Mouse (Mus musculus) v-Abl transformed pro-B cells (cell line): Measurements from ENCODE around the gene Rab4b.

Source experiments
- in situ Hi-C, 2 experiments: fragments of 400-800 bp; cut with MboI; formaldehyde crosslinking; loops; one replicate each; pipeline ENCODE4 v1.15.1; 2025; ENCODE audit not compliant: unreplicated experiment in 2 of 2

Rab4b gene

DNA sequence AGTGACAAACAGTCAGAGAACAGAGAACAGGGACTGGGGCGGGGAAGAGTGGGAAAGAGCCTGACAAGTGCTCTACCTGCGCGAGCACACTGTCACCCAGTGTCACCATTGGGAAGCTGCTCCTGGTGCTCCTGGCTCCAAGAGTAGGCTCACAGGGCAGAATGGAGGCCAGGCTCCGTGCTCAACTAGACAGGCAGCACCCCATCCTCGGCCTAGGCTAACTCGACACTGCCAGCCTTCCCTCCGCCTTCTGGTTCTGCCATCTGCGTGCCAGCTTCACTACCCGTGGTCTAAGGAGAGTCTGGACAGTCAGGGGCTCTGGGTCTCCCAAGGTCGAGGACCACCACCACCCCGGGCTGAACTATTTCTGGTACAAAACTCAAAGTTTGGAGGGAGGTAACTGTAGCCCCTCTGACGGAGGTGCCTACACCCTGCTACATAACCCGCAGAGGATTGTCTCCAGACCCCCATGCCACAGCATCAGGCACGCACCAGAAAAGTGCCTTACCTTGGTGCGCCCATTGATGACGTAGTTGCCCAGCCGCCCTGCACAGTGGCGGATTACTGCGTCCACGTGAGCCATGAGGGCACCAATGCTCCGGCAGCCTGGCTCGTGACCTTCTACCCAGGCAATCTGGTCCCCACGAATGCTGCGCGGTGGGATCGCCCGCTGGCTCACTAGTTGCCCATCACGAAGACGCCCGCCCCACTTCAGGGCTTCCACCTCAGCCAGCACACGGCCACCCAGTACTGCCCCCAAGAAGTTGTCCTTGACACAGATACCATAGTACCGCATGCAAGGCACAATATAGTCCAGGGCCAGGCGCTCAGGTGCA lies 14.4 kb downstream of the Rab4b start:
- in situ Hi-C loops: loop anchor here (5.0 to 25.0 kb wide), 3 partner anchors 113 to 1023 kb away; partner anchors contain the start of genes Dyrk1b (in 1 of the 2) and Zfp607b (in 1 of the 2)

DNA sequence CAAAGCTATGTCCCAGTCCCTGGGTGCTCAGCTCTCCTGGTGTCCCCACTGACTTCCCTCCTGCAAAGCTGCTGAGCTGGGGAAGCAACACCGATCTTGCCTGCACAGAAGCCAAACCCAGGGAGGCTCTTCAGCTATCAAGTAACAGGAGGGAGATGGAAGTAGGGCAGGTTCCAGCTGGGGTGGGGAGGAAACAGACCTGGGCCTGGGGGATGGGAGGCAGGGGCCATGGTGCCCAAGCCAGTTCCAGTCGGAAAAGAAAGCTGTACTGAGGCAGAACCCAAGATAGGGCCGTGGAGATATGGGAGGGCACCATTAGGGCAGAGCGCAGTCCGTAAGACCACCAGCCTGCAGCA lies 15.3 kb downstream of the Rab4b start:
- in situ Hi-C loops: loop anchor here (5.0 to 25.0 kb wide), 3 partner anchors 114 to 1024 kb away; partner anchors contain the start of genes Dyrk1b (in 1 of the 2) and Zfp607b (in 1 of the 2)

DNA sequence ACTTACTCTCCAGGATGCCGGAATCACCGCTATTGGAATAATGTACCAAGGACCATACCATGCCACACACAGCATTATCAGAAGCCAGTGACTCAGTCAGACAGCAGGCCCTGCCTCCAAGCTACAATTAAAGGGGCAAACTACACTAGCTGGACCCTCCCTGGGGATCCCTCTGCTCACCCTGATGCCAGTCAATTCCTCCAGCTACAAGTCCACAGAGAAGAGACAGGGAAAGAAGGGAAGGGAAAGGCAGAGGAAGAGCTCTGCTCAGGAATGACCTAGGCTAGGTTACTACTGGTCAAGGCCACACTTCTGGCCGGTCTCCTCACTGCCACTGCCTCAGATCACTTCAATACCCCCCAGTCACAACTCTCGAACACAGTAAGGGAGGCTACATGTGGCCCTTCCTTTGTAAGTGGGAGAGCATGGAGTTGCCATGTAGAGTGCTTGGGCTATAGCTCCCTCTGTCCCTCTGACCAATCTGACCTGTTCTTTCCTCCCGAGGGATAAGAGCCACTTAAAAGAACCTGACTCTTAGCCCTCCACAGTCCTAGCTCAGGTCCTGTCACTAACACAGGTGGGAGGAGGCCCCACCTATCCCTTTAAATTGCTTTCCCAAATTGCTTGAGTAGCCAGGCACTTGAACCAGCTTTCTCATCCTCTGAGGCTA lies 15.8 kb downstream of the Rab4b start:
- in situ Hi-C loops: loop anchor here (5.0 to 25.0 kb wide), 3 partner anchors 114 to 1024 kb away; partner anchors contain the start of genes Dyrk1b (in 1 of the 2) and Zfp607b (in 1 of the 2)

DNA sequence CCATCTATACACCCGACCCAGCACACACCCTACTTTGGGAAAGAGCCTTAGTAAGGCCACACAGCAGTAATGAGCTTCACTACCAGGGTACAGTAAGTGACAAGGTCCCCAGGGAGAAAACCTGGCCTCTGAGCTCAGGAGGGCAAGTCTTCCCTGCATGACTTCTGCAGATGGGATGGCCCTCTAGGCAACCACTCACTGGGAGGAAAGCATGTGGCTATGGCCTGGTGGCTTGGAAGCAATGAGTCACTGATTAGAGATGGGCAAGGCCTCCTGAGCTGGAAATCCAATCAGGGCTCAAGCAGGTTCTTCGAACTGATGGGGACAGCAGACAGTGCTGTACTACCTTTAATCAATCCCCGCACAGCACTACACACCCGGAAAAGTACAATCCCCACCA lies 17.0 kb downstream of the Rab4b start:
- in situ Hi-C loops: loop anchor here (5.0 to 25.0 kb wide), 3 partner anchors 116 to 1026 kb away; partner anchors contain the start of genes Dyrk1b (in 1 of the 2) and Zfp607b (in 1 of the 2)

DNA sequence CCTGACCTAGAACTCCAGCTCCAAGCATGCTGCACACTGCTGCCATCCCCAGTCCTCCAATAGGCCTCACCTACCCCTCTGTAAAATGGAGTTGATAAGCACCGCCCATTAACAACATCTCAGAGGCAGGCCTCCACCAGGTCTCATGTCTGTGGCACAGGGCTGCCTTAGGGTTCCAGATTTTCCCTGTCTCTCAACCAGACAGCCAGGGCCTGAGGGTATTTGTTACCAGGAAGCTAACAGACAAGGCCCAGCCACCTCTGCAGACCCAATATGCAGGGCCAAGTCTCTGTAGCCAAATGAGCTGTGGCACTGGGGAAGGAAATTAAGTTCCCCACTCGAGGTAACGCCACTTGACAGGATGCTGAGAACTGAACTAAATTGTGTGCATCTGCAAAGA lies 17.8 kb downstream of the Rab4b start:
- in situ Hi-C loops: loop anchor here (5.0 to 25.0 kb wide), 3 partner anchors 116 to 1026 kb away; partner anchors contain the start of genes Dyrk1b (in 1 of the 2) and Zfp607b (in 1 of the 2)

DNA sequence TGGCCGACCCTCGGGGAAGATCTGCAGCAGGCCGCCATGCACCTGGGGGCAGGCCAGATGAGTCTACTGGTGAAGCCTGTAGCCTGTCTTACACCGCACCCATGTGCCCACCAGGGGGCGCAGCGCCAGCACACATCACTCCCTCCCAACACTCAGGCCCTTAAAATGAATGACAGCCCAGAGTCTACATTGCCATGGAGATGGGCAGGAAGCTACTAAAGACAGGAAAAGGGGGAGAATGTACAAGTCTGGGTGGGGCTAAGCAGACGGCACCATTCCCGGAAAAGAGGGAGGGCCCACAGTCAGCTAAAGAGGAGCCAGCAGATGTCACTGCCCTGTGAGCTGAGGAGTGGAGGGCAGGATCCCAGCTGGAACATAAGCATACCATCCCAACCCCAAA lies 18.8 kb downstream of the Rab4b start:
- in situ Hi-C loops: loop anchor here (5.0 to 25.0 kb wide), 3 partner anchors 117 to 1027 kb away; partner anchors contain the start of genes Dyrk1b (in 1 of the 2) and Zfp607b (in 1 of the 2)

DNA sequence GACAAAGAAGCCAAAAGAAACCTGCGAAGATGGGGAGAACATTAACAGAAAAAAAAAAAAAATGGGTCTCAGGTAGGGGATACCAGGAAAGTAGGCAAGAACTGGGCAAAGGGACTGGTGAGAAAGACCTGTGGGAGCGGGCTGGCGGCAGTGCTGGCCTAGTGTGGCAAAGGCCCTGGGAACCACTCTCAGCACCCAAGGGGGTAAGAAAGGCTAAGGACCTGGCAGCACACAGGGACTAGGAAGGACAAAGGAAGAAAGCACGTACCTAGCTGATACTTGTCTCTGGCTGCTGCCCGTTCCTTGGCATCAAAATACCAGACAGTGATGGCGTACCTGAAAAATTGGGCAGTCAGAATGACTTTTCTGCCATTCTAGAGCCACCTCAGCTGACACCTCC lies 19.4 kb downstream of the Rab4b start:
- in situ Hi-C loops: loop anchor here in 1 of 2 experiments (25.0 kb wide), 1 partner anchor 1028 kb away; the partner anchor contains the start of gene Dyrk1b

DNA sequence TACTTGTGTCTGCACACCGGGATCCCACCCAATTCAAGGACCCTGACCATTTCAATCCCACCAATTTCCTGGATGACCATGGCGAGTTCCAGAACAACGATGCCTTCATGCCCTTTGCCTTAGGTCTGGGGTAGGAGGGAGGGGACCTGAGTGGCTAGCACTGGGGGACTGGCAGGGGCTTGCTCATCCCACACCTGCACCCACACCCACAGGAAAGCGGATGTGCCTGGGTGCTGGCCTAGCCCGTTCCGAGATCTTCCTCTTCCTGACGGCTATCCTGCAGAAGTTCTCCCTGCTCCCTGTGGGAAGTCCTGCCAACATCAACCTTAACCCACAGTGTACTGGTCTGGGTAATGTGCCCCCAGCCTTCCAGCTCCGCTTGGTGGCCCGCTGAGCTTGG lies 20.5 kb downstream of the Rab4b start:
- in situ Hi-C loops: loop anchor here in 1 of 2 experiments (25.0 kb wide), 1 partner anchor 1029 kb away; the partner anchor contains the start of gene Dyrk1b

DNA sequence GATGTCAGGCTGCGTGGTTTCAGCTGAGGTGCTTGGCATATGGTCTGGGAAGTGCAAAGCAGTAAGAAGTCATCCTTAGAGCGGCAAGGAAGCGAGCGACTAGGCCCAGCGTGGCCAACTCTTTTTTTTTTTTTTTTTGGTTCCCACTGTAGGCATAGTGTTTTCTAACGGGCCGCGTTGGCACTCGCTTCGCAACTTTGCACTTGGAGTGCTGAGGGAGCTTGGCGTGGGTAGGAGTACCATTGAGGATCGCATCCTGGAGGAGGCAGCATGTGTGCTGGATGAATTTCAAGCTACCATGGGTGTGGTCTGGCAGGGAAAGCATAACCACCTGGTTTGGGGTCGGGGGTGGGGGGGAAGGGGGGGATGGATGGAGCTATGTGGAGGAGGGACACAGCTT lies 22.7 kb downstream of the Rab4b start:
- in situ Hi-C loops: loop anchor here in 1 of 2 experiments (25.0 kb wide), 1 partner anchor 1031 kb away; the partner anchor contains the start of gene Dyrk1b

DNA sequence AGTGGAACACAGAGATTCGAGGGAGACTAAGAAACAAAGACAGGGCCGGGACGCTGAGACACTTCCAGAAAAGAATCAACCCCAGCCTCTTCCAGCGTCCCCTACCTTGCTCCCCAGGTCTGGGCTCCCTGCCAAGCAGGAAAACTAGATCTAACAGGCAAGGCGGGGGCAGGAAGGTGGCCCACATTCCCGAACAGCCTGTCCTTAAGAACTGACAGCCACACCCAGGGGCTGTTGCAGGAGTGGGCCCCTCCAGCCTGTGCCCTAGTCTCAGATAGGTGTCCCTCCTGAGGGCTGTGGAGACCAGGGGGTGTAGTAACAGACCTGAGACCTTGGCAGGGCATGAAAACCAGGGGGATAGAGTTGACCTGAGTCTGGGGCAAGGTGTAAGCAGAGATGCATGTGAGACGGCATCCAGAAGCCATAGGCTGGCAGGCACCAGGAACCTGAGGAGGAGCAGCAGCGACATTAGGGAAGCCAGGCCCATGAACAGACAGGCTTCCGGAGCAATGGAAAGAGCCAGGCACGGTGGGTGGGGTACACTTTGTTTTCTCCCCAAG lies 25.4 kb downstream of the Rab4b start, which contains the start of gene Cyp2t4:
Gene Cyp2t4, plus strand, starts transcription at position 510 of the 560 bp plus-strand sequence.
- in situ Hi-C loops: loop anchor here in 1 of 2 experiments (25.0 kb wide), 1 partner anchor 1034 kb away; the partner anchor contains the start of gene Dyrk1b

DNA sequence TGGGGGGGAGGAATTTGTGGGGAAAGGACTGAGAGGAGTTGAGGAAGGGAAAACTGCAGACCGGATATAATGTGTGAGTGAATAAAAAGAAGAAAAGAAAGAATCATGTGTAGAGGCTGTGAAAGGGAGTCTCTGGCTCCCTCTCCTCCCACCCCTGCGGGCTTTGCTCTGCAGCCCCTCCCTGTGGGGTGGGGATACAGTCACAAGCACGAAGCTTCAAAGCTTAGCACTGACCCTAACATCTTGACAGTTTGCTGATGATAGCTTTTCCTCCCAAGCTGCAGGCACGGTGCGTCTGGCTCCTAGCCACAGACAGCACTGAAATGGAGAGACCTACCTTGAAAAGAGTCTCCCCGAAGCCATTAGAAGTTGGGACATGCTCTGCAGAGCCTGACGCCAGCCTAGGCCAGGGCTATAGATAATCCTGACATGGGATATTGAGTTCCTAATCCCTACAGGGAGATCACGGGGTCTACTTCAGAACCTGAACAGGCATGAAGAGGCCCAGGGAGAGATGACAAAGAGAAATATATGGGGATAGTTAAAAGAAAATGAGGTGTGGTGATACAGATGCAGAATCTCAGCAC lies 42.2 kb downstream of the Rab4b start:
- in situ Hi-C loops: loop anchor here (25.0 kb wide), 2 partner anchors 324 to 1374 kb away; partner anchors contain the start of genes Cyp2g1 (in 1 of the 2) and Hnrnpul1 (in 1 of the 2)

DNA sequence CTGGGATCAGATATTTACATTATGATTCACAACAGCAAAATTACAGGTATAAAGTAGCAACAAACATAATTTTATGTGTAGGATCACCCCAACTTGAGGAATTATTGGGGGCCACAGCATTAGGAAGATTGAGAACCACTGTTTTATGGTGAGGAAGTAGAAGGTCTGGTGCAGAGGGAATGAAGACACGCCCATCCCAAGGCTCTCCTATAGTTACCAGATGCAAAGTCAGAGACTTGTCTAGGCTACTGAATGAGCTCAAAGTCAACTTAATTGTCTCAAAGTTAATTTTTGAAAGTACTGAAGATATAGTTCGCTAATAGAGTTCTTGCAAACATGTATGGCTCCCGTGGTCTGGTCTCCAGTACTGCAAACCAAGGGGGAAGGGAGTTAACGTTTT lies 44.9 kb downstream of the Rab4b start:
- in situ Hi-C loops: loop anchor here (25.0 kb wide), 2 partner anchors 321 to 1371 kb away; partner anchors contain the start of genes Cyp2g1 (in 1 of the 2) and Hnrnpul1 (in 1 of the 2)

DNA sequence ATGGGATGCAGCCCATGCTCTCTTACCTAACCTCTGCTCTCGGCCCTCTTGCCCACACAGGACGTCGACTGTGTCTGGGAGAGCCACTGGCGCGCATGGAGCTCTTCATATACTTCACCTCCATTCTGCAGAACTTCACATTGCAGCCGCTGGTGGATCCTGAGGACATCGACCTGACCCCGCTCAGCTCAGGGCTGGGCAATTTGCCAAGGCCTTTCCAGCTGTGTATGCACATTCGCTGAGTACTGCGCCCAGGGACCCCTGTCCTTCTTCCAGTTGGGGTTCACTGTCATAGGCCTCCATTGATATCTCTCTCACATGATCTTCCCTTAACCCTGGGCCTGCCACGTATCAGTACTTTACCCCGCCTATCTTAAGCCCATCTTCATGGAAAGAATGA lies 45.5 kb downstream of the Rab4b start:
- in situ Hi-C loops: loop anchor here (25.0 kb wide), 2 partner anchors 321 to 1371 kb away; partner anchors contain the start of genes Cyp2g1 (in 1 of the 2) and Hnrnpul1 (in 1 of the 2)

DNA sequence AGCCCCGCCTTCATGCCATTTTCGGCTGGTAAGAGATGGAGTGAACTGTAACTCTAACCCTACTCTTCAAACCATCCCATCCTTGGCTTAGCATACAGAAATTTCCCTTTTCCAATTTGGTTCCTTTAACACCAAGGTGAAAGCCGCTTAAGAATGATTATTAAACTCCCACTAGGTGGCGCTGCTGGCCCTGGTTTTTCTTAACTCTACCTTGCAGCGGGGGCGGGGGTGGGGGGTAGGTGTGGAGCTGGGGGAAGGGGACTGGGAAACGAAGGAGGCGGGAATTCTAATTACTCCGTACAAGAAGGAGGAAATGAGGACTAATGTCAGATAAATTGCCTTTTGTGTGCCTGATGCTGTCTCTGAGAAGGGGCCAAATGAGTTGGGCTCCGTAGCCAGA lies 46.1 kb downstream of the Rab4b start:
- in situ Hi-C loops: loop anchor here (25.0 kb wide), 2 partner anchors 320 to 1370 kb away; partner anchors contain the start of genes Cyp2g1 (in 1 of the 2) and Hnrnpul1 (in 1 of the 2)

DNA sequence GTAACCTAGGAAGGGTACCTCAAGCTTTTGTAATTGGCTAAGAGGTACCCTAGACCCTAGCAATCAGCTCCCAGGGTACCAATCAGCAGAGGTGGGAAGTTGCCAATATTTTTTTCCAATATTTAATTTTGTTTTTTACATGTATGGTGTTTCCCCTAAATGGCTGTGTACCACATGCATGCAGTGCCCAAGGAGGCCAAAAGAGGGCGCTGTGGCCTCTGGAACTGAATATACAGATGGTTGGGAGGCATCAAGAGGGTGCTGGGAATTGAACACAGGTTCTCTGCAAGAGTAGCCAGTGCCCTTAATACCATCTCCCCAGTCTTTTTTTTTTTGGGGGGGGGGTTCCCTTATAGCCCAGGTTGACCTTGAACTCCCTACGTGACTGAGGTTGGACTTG lies 47.3 kb downstream of the Rab4b start:
- in situ Hi-C loops: loop anchor here (25.0 kb wide), 2 partner anchors 319 to 1369 kb away; partner anchors contain the start of genes Cyp2g1 (in 1 of the 2) and Hnrnpul1 (in 1 of the 2)

DNA sequence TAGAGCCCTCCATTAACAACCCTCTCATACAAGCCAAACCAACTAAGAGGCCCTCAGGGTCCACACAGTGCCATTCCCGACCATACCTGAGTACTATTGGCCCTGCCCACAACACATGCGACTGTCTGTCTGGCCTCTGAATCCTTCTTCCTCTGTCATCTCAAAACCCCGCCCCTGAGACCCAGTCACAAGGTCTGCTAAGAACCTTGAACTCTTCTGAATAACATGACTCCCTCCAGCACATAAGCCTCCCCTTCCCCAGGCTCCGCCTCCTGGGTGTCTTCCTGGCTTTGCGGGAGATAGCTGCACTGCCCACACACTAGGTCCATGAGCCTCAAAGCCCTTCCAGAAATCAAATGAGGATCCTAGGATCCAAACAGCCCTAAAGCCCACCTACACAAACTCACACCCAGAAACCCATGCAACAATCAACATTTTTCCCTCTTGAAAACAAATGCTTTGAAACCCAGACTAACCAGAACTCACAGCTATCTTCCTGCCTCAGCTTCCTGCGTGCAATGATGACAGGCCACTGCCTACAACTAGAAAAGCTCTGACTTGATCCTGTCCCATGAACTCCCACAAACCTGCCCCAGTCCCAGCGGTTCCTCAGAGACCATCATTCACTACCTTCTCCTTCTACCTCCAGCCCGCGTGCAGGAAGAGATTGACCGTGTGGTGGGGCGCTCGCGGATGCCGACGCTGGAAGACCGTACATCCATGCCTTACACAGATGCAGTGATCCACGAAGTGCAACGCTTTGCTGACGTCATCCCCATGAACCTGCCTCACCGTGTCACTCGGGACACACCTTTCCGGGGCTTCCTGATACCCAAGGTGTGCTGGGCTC lies 48.0 kb downstream of the Rab4b start:
- in situ Hi-C loops: loop anchor here (25.0 kb wide), 2 partner anchors 318 to 1368 kb away; partner anchors contain the start of genes Cyp2g1 (in 1 of the 2) and Hnrnpul1 (in 1 of the 2)

DNA sequence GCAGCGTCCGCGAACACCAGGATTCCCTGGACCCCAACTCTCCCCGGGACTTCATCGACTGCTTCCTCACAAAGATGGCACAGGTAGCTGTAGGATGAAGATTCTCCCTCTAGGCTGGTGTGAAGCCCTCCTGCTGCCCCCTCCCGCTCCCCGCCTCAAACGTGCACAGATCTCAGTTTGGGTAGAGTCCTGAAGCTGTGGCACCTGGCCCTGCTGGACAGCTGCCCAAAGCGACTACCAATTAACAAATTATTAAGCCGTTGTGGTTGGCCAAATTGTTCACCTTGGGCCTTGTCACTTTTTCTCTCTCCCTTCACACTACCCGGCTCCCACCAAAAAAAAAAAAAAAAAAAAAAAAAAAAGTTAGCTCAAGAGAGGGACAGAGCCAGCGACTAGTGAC lies 48.9 kb downstream of the Rab4b start:
- in situ Hi-C loops: loop anchor here (25.0 kb wide), 2 partner anchors 318 to 1368 kb away; partner anchors contain the start of genes Cyp2g1 (in 1 of the 2) and Hnrnpul1 (in 1 of the 2)

DNA sequence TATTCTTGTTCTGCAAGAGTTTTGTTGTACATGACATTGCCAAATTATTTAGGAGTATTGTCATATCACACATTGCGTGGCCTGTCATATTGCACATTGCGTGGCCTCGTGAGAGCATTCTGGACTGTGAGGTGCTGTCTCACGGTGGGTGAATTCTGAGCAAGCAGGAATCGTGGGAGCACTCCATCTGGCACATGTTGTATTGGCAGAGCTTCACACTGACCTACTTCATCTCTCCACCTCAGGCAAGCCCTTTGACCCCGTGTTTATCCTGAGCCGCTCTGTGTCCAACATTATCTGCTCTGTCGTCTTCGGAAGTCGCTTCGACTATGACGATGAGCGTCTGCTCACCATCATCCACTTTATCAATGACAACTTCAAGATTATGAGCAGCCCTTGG lies 49.8 kb downstream of the Rab4b start:
- in situ Hi-C loops: loop anchor here (25.0 kb wide), 2 partner anchors 317 to 1367 kb away; partner anchors contain the start of genes Cyp2g1 (in 1 of the 2) and Hnrnpul1 (in 1 of the 2)
